Mouse (Mus musculus): ENCODE measurements around the gene Il10ra. TPM values are rescaled to one million over a fixed set of nuclear protein-coding genes. Genes with fewer than 3 reads are reported as not detected.

Il10ra gene
- total RNA-seq (2023), result 100 to 1,000 TPM; 161 to 178 TPM

GRCm38 (mm10) chr9:45268597-45269325 is at the start of gene Il10ra:
Gene Il10ra, minus strand, starts transcription at chr9:45269149.

Other genes starting within 250 kb of the Il10ra start
- gene Mpzl2, start 229.3 kb downstream of the Il10ra start, total RNA-seq (2023), result under 1 TPM; 0.44 to 0.80 TPM
- gene Mpzl3, start 214.0 kb downstream of the Il10ra start, total RNA-seq (2023), result 10 to 100 TPM in 1 of 2 experiments, 1 to 10 TPM in 1; 9.4 to 11.5 TPM
- gene Jaml, start 190.0 kb downstream of the Il10ra start, total RNA-seq (2023), result 10 to 100 TPM; 26.2 to 30.4 TPM
- 1 to 10 TPM in 1 of 2 experiments, under 1 TPM in 1; 0.53 to 1.2 TPM for gene Scn2b, start 151.4 kb downstream of the Il10ra start, total RNA-seq (2023)
- under 1 TPM; 0.47 to 0.49 TPM for gene Scn4b, start 130.8 kb downstream of the Il10ra start, total RNA-seq (2023)
- not detected for gene BC049352, start 87.1 kb downstream of the Il10ra start, total RNA-seq (2023)
- gene Tmprss4, start 65.1 kb downstream of the Il10ra start, total RNA-seq (2023), result not detected
- under 1 TPM; 0.56 to 0.70 TPM for gene Tmprss13, start 50.0 kb upstream of the Il10ra start, total RNA-seq (2023)
- gene Fxyd6, start 101.0 kb upstream of the Il10ra start, total RNA-seq (2023), result not detected
- not detected for gene Fxyd2, start 130.5 kb upstream of the Il10ra start, total RNA-seq (2023)
- gene Dscaml1, start 157.5 kb upstream of the Il10ra start, total RNA-seq (2023), result not detected